Mouse (Mus musculus) kidney, postnatal 4 days (tissue): Measurements from ENCODE around the gene Adgrg3.

Experiments used
- DNase-seq, 2 experiments: peaks; one replicate each; pipeline ENCODE4 v3.0.0; 2021; ENCODE audit warnings: mixed read lengths in 2 of 2

Gene Adgrg3

GRCm38 (mm10) chr8:95025421-95025820 lies 7.9 kb downstream of the Adgrg3 start:
- DNase-seq, result peak; percentile 67 to 71

DNA sequence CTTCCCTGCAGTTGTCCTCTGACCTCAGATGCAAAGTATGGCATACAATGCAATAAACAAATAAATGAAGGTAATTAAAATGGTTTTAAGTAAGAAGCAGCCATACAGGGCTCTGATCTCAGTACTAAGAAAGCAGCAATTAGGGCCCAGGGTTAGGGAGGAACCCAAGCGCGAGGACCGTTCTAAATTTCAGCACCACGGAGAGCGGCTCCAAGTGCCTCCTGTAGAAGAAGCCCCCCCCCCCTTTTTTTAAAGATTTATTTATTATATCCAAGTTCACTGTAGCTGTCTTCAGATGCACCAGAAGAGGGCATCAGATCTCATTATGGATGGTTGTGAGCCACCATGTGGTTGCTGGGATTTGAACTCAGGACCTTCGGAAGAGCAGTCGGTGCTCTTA lies 10.9 kb downstream of the Adgrg3 start:
- peak; percentile 77 to 81 for DNase-seq

- DNase-seq, result peak; percentile 51 to 67
These were observed 19.8 kb downstream of the Adgrg3 start for GRCm38 (mm10) chr8:95037106-95037925.

DNA sequence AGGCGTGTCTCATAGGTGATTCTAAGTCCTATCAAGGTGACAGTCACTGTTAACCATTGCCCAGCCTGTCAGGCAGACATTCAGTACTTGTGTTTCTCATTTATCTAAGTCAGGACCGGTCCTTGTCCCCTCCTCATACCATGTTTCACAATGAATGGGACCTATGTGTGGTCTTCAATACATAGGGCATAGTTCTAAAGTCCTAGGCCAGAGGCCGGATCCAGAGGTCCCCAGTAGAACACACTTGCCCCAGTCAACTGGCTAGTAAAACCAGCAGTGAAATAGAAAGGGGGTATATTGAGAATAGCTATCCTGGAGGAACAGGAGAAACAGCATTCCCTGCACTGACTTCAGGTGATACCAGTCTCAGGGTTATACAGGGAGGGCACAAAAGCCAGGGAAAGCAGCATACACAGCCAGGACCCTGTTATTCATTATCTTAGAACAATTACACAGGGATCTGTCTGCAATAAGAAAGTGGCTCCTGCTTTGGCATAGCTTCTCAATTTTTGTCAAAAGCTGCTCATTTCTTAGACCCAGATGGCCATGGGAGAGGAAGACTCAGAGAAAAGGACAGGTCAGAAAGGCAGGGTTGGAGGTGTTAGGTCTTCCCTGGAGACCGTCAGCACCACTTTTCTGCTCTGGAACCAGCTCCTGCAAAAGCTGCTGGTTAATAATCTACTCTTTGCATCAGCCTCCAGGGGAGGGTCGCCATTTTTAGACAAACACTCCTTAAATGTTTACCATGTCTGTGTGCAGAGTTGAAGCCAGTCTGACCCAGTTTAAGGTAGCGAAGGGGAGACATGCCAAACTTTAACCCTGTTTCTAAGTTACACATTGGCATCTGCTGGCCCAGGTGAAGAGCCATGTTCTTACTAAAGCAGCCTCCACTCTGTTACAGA lies 24.6 kb downstream of the Adgrg3 start:
- DNase-seq, result peak; percentile 40 to 63

- no peak for DNase-seq
These were observed 27.3 kb downstream of the Adgrg3 start for GRCm38 (mm10) chr8:95044811-95045210.

GRCm38 (mm10) chr8:95046982-95047381 lies 29.5 kb downstream of the Adgrg3 start:
- DNase-seq, result no peak

- DNase-seq, result no peak
These were observed 30.6 kb downstream of the Adgrg3 start for GRCm38 (mm10) chr8:95047884-95048680.

- DNase-seq, result no peak
These were observed 32.1 kb downstream of the Adgrg3 start for GRCm38 (mm10) chr8:95049636-95050035.

DNA sequence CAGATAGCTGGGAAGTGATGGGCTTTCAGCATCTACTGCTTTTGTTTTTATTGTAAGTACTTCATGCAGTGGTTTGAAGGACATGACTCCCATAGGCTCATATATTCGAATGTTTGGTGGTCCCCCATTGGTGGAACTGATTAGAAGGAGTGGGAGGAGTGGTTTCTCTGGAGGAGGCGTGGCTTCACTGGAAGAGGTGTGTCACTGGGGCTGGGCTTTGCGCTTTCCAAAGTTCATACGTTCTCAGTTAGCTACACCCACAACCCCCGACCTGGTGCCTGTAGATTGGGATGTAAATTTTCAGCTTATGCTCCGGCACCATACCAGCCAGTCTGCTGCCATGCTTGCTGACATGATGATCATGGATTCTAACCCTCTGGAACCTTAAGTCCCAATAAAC lies 36.9 kb downstream of the Adgrg3 start:
- DNase-seq, result no peak

DNA sequence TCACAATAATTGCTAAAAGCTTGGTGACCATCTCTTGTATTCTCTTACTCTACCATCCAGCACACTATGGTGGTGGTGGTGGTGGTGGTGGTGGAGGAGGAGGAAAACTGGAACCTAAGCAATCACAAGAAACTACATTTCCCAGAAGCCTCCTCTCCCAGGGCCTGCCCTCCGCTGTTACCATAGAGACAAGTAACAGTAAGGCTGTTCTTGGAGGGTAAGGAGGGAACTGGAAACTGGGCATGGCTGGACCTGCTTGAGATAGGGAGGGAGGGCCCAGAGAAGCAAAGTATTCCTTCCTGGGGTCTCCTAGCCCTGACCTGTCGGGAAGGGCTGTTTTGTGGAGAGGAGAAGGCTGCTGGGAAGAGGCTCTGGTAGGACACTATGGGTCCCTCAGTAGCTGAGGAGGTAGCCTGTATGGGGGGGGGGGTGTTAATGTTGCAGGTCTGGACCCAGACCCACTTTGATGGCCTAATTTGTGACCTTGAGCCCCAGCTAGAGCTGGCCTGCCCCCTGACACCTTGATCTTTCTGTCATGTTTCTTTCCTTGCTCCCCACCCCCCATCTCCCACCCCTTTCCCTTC lies 37.5 kb downstream of the Adgrg3 start, which contains the start of gene Drc7:
Gene Drc7, plus strand, starts transcription at position 177 of the 584 bp plus-strand sequence.
- DNase-seq, result no peak

DNA sequence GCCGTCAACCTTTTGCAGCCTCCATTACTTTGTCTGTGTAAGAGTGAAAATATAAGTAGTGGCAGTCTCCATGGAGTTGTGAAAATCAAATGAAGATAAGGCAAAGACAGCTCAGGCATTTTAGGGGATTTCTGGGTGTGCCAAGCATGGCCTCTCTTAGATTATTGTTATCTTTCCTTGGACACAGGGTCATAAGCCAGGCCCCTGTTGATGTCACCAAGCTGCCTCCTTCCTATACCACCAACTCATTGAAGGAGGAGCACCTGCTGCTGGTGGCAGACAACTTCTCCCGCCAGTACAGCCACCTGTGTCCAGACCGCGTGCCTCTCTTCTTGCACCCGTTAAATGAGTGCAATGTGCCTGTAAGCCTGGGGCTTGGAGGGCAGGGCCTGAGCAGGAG lies 38.9 kb downstream of the Adgrg3 start:
- DNase-seq, result no peak

DNA sequence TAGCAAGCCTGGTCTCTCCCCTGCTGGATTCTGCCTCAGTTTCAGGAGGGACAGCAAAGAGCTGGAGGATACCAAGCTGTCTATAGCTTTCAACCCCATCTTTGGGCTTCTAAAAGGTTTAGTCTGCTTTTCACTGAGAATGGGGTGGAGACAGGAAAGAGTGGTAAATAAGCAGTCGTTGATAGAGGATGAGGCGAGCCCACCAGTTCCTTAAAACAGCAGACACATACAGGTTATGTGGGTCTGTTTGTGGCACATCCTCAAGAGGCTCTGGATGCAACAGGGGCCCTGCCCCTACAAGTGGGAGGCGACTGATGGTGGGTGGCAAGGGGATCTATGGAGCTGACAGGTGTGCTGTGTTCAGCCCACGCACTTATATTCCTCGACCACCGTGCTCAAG lies 41.2 kb downstream of the Adgrg3 start:
- DNase-seq, result no peak

DNA sequence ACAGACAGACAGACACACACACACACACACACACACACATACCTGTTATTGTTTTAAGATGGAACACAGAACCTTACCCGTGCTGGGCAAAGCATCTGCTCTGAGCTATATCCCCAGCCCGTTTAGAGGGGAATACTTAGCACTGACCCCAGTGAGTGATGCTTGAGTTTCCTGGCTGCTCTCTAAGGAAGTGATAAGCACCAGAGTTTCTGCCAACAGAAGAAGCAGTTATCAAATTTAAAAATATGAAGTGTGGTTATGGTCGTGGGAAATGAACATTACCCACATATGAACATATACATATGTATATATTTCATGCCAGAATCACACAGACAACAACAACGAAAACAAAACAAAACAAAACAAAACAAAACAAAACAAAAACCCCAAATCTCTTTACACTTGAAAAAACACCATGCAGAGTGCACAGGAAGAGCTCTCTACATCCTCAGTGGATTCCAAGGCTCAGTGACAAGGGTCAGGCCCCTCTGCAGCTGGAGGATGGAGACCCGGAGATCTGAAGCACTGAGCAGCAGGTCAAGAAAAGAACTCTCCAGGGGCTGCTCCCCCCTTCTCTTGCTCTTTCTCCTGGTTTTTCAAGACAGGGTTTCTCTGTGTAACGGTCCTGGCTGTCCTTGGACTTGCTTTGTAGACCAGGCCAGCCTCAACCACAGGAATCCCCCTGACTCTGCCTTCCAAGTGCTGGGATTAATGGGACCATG lies 42.5 kb downstream of the Adgrg3 start:
- DNase-seq, result peak in 1 of 2 experiments; percentile 24

DNA sequence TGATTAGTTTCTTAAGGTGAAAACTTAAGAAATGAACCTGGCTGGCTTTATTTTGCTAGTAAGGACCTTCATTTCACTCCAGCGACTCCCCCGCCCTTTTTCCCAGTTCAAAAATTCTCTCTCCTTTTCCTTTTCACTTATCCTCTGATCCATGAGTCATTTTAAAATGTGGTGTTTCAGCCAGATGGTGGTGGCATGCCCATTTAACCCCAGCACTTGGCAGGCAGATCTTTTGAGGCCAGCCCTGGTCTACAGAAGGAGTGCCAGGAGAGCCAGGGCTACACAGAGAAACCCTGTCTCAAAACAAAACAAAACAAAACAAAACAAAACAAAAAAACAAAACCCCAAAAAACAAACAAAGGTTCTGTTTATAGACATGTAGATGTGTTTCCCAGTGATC lies 47.0 kb downstream of the Adgrg3 start:
- no peak for DNase-seq

GRCm38 (mm10) chr8:95067582-95067981 lies 50.1 kb downstream of the Adgrg3 start:
- DNase-seq, result peak; percentile 81 to 84

GRCm38 (mm10) chr8:95075504-95075903 lies 58.0 kb downstream of the Adgrg3 start:
- DNase-seq, result no peak

DNA sequence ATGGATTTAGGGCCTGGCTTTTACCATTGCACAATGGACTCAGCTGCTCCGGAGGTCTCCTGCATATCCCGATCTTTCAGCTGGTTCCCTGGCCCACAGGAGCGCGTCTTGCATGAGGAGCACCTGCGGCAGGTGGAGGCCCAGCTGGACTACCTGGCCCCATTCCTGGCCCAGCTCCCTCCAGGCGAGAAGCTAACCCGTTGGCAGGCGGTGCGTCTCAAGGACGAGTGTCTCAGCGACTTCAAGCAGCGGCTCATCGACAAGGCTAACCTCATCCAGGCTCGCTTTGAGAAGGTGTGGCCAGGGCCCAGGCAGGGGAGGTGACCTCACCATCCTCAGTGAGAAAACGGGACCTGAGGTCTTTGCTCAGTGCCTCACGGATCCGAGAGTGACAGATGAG lies 58.7 kb downstream of the Adgrg3 start:
- no peak for DNase-seq

DNA sequence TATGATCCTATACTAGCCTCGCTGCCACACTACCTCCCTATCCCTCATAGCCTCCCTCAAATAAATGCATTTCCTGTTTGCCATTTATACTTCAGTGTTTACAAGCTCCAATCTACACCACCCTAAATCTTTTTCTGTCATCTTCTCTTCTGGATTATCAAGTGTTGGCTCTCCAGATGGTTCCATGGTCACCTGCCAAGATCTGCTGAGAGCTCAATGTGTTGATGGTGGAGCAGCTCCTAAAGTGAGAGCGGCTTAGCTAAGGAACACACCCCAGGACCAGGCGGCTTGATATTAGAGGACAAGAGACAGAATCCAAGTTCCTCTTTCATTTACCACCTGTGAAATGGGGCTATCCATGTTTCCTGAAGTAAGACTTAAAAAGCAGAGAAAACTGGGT lies 60.6 kb downstream of the Adgrg3 start:
- no peak for DNase-seq

DNA sequence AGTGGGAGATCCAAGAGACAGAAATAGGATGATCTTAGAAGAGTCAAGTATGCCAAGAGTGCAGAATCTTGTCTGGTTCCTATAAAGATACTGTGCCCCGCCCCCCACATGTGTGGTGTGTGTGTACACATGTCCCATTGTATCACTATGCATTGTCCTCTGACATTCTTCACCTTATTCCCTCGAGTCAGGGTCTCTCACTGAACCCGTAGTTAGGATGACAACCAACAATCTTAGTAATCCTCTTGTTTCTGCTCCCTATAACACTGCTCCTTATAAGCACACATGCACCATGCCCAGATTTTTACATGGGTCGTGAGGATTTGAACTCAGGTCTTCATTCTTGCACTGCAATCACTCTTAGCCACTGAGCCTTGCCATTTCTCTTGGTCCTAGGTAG lies 61.8 kb downstream of the Adgrg3 start:
- DNase-seq, result no peak

GRCm38 (mm10) chr8:95080381-95081341 lies 63.2 kb downstream of the Adgrg3 start, which contains the start of gene Katnb1:
Gene Katnb1 (plus strand): TSS chr8:95081186.
- DNase-seq, result peak; percentile 97 to 98
